Mouse (Mus musculus): ENCODE measurements around the gene Fcgr1.
"Not testable (repeated sequence)": the region's sequence is repeated elsewhere in the genome, so short reads cannot be mapped to it uniquely, and the experiment has no call there.

The Fcgr1 gene

DNA sequence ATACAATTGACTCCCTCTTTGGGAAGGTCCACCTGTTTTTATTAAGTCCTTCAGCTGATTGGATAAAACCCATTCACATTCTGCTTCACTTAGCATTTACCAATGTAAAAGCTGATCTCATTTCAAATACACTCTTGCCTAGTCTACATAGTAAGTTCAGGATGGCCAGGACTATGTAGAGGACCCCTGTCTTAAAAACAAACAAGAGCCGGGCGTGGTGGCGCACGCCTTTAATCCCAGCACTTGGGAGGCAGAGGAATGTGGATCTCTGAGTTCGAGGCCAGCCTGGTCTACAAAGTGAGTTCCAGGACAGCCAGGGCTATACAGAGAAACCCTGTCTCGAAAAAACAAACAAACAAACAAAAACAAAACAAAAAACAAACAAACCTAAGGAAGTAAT is 30.0 kb upstream of the Fcgr1 start:
- not testable (repeated sequence) for DNase-seq

DNA sequence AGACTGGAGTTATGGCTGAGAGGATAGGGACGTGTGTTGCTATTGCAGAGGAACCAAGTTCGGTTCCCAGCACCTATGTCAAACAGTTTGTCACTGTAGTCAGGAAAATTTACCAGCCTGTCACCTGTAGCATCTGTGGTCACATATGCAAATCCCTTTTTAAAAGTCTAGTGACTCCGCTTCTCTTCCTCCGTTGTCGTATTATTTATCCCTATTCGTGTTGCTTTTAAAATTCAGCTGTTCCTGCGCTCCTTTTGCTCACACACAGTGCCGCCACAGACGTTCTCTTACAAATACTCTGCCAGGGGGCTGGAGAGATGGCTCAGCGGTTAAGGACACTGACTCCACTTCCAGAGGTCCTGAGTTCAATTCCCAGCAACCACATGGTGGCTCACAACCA is 28.8 kb upstream of the Fcgr1 start:
- DNase-seq = no peak

DNA sequence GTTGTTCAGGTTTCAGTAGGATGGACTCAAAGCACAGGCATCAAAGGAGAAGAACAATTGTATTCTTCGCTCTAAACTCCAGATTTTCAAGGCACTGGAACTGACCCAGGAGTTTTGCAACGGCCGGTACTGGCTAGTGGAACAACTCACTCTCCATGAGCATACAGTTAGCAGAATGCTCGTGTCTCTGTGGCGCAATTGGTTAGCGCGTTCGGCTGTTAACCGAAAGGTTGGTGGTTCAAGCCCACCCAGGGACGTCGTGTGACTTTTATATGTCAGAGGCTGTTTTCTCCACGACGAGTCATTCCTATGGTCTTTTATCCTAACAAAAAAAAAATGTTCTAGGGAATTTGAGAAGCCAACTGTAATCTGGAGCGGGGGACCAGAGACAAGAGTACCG is 28.1 kb upstream of the Fcgr1 start:
- DNase-seq = no peak

GRCm38 (mm10) chr3:96320003-96320402 is 26.2 kb upstream of the Fcgr1 start:
- not testable (repeated sequence) for DNase-seq

DNA sequence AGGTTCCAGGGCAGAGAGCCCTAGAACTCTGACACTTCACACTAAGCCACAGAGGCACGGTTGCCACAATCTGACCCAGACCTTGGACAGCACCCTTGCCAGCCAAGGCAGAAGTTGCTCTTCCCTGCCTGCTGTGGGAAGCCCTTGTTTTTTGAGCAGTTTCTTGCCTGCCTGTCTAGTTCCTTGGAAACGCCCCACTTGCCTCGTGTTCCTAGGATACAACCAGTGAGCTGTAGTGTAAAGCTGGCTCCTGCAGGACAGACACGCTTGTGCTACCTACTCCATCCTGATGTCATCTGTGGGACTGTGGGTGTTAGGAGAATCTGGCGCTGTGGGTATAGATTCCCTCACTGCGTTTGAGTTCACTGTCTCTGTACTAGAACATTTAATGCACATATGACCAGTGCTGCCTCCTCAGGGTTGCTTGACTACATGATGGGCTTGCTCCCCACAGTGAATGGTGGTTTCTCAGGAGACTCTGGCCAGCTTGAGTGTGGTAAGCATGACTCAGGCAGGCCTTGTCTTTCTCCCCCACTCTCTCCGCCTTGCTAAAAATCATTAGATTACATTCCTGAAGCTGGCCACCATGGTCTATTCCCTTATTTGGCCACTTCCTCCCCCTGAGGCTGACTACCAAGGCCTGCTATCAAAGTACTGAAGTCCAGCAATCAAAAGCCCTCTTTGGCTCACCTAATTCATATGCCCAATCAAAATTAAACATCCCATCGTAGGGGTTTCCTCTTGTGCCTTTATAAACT is 18.8 kb upstream of the Fcgr1 start:
- DNase-seq = no peak

GRCm38 (mm10) chr3:96309441-96309840 is 15.7 kb upstream of the Fcgr1 start:
- no peak for DNase-seq

GRCm38 (mm10) chr3:96306506-96306905 is 12.7 kb upstream of the Fcgr1 start:
- DNase-seq = no peak

DNA sequence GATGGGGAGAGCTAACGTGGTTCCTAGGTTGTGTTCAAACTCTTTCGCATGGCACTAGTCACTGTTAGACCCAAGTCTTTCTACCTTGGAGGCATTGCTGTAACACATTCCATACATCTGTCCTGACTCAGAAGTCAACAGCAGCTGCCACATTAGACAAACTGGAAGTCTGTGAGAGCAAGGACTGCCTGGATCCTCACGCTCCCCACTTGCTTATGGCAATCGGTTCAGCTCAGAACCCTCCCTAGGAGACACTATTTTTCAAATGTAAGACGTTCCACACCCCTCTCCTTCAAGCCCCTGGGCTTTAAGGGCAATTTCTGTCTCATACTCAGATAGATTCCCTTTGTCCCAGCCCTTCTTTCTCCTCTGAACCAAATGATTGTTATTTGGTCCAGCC is 8.3 kb upstream of the Fcgr1 start:
- no peak for DNase-seq

DNA sequence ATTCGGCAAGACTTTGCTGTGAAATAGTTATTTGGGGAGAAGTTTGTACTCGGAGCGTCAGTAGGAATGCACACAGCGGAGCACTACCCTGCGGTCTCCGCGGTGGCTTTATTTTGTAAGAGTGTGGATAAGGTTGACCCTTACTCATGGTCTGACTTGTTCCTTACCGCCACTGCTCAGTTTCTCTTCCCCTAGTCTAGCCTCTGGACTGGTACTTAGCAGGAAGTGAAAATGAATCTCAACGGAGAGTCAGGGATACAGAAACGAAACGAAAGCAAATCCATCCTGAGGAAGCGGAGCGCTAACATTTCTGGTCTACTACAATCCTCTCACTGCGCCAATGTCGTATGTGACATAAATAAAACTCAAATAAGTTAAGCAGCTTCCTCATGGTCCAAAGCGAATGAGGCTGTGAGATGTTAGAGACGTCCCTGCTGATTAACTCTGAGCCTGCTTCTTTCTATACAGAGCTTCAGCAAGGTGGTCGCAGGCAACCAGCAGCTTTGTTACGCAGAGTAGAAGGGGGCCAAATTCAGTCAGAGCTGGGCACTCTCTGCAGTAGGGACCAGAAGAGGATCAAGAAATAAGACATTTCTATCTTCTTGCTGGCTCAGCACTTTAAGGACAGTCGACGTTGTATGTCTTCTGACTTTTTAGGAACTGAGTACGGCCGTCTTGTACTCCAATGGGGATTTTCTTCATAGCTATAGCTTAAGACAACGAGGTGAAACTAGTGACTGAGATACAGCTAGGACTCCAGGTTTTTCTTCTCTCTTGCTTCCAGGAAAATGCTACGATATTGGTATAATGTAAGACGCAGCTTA is 7.1 kb upstream of the Fcgr1 start:
- DNase-seq = no peak

DNA sequence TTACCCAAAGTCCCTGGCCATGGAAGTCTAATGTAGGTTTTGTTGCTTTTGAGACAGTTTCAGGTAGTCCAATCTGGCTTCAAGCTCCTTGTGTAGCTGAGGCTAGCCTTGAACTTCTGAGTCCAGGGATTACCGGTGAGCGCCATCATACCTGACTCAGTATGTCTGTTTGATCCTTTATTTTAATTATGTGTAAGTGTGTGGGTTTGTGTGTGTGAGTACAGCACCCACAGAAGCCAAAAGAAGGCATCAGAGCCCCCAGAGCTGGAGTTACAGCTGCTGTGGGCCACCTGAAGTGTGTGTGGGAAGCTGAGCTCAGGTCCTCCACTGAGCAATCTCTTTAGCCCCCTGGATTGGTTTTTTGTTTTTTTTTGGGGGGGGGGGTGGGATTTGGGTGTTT is 5.8 kb upstream of the Fcgr1 start:
- no peak for DNase-seq

DNA sequence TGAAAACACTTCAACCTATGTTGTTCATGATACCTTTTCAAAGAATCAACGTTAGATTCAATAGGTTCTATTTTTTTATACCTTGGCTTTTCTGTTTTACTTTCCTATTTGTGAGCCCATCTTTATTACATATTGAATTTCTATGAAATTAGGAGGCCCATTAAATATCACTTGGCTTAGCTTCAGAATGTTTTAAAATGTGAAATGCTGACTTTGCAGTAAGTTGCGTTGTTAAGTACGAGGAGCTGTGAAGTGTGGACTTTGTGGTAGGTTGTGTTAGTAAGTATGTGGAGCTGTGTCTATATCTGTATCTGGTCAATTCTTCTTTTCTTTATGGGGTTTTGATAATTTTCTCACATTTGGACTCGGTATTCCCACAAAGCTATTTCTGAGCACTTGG is 4.6 kb upstream of the Fcgr1 start:
- DNase-seq = no peak

DNA sequence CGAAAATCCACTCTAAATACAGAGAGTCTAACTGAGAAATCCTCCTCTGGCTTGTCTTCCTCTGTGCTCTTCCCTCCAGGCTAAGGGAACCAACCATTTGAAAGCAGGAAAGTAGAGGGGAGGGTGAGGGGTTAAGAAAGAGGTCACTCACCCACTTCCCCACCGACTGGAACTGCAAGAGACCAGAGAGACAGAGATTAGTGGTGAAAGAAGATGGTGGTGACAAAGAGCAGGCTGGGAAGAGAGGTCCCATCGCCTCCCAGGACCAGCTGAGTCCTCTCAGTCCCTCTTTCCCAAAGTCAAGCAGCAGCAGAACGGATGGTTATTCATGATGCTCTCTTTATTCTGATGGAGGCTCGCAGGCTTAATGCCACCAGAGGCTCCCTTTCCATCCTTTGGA is 401 bp downstream of the Fcgr1 start:
- DNase-seq = no peak

DNA sequence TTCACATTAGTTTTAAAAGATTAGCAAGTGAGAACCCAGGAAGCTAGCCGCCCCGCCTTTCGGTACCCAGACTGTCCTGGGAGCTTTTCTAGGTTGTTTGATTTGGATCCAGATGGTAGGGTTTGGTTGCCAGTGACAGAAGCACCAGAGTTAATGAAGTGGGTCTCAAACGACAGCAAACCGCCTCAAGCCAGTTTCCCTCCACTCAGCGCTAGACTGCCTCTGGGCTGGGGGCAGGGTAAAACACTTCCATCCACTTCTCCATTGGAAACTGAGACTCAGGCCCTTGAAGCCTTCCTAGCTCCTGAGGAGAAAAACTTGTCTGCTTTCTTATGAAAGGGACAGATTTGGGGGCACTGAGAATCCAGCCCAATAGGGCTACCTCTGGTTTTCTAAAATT is 1.1 kb downstream of the Fcgr1 start:
- no peak for DNase-seq

DNA sequence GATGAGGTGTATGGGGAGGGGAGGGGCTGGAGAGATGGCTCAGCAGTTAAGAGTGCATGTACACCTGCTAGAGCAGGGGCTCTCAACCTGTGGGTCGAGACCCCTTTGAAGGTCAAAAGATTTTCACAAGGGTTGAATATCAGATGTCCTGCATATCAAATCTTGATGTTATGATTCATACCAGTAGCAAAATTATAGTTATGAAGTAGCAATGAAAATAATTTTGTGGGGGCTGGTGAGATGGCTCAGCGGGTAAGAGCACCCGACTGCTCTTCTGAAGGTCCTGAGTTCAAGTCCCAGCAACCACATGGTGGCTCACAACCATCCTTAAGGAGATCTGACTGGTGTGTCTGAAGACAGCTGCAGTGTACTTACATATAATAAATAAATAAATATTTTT is 3.0 kb downstream of the Fcgr1 start:
- DNase-seq = not testable (repeated sequence)

- no peak for DNase-seq
These were observed 4.6 kb downstream of the Fcgr1 start for GRCm38 (mm10) chr3:96289201-96289600.

DNA sequence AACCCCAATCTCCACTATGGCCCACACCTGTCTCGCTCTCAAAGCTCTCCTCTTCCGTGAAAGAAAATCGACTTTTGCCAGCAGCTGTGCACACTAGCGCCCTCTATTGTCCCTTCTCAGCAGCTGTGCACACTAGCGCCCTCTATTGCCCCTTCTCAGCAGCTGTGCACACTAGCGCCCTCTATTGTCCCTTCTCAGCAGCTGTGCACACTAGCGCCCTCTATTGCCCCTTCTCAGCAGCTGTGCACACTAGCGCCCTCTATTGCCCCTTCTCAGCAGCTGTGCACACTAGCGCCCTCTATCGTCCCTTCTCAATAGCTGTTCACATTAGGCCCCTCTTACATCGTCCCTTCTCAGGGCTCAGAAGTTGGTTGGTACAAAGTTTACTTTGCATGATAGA is 6.4 kb downstream of the Fcgr1 start:
- DNase-seq = not testable (repeated sequence)

GRCm38 (mm10) chr3:96284457-96284856 is 9.3 kb downstream of the Fcgr1 start:
- no peak for DNase-seq

DNA sequence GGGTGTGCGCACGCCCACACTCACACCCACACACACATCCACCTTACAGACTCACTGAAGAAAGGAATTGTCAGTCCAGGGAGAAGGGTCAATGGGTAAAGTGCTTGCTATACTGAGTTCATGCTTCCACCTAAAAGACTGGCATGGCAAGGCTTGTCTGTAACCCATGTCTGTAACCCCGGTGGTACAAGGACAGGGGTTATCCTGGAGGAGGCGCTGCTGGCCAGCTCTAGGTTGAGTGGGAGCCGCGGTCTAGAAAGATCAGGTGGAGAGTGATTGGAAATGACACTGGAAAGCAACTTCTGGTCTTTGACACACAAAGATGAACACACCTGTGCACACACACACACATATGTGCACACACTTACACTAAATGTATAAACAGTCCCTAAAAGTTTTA is 13.1 kb downstream of the Fcgr1 start:
- DNase-seq = no peak

GRCm38 (mm10) chr3:96277800-96278624 is 15.8 kb downstream of the Fcgr1 start:
- DNase-seq = peak; percentile 88 to 90

GRCm38 (mm10) chr3:96277428-96277799 is 16.4 kb downstream of the Fcgr1 start:
- DNase-seq = peak; percentile 50 to 65

DNA sequence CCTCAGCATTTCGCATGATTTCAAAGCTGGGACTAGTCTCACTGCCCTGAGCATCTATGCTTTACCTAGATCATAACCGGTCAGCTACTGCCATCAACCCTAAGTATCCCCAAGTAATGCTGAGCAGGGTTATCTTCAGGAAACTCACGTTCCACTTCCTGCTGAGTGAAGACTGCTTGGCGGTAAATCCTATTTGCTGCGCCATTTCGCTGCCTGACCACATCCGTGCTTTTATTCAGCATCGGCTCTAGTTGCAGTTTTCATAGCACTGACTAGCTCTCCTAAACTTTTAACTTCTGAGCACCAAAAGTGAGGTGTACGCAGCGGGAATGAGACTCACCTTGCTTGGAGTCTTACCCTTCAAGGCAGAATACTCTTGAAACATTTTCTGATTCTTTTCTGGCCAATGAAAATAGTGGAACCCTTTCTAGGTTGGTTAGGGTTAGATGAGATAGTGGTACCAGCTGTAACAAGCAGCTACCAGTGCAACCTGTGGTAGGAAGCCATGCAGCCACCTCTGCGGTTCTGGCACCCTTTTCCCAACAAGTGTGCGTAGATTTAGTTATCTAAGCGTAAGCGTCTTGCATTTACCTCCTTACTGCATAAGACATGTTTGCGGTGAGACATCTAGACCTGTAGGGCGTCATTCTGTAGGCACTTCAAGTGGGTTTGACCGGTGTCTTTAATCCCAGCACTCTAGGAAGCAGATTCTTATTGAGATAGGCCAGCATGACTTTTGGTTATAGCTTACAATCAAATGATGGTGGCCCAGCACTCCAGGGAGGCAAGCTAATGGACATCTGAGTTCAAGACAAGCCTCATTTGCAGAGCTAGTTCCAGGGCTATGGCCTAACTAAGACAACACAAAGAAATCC is 19.9 kb downstream of the Fcgr1 start:
- DNase-seq = peak; percentile 39 to 57

All from thymus, adult 18-20 months (tissue).